Mouse (Mus musculus): ENCODE data around the gene Mns1.
"Not testable (repeated sequence)": the region's sequence is repeated elsewhere in the genome, so short reads cannot be mapped to it uniquely, and the experiment has no call there.

The Mns1 gene

DNA sequence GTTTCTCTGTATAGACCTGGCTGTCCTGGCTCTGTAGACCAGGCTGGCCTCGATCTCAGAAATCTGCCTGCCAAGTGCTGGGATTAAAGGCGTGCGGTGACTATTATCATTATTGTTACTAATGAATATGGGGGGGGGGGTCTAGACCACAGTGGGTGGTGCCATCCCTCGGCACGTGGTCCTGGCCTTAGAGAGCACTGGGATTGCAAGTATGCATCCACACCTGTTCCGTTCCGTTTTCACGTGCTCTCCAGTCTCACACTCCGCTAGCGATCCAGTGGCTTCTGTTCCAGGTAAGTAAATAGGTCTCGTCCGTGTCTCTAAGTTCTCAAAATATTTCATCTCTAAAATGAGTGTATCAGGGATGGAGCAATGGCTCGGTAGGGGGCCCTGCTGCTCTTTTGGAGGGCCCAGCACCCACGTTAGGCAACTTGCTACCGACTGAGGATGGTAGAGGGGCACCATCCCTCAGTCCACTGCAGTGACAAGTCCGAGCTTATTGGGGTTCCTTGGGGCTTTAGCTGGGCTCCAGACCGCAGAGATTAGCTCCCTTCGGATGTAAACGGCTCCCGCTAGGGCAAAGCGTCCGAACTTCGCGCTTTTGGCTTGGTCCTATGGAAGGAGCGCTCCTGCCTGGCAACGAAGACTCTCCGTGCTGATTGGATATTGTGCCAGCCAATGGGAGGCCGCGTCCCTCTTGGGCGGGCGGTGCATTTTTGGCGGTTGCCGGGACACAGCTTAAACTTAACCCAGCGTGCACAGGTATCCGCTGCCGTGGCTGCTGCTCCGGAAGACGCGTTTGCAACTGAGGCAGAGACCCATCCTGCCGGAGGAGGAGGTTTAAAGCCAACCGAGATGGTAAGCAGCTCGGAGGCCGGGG lies at the start of gene Mns1:
Gene Mns1 (plus strand): TSS at position 190 of the 880 bp plus-strand sequence.
- peak; percentile 99 for DNase-seq (ENCODE audit: low spot score)

DNA sequence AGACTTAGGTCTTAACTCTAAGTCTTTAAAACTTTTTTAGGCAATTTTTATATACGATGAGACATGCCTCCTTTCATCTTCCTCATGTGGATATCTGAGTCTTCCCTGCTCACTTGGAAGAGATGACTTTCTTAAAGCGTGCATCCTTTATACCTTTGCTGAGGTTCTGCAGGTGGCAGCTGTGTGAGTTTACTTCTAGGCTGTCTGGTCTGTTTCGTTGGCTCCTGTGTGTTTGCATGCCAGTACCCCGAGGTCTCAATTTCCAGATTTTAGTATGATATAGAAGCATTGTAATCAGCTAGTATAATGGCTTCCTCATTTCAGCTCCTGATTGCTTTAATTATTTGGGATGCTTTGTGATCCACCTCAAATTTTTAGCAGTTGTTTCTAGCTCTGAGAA lies 48.9 kb upstream of the Mns1 start:
- no peak for DNase-seq (ENCODE audit: low spot score)

DNA sequence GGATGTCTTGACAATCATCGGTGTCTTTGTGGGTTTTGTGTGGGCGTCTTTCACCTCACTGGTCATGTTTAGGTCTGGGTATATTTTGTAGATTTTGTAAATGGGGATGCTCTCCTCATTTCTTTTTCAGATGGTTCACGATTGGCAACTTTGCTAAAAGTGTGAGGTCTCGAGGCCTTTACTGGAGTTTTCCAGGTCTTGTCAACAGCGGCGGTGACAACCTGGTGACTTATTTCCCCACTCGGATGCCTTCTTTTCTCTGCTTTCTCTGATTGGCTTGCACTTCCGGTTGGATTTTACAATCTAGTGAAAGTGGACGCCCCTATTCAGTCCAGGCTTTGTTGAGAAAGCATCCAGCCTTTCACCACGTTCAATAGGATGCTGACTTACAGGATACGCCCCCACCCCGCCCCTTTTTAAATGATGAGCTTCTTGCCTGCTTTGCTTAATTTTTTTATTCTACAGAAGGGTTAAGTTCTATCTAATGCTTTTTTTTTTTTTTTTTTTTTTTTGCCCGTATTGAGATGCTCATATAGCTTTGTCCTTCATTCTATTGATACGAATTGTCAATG lies 48.3 kb upstream of the Mns1 start:
- no peak for DNase-seq (ENCODE audit: low spot score)

DNA sequence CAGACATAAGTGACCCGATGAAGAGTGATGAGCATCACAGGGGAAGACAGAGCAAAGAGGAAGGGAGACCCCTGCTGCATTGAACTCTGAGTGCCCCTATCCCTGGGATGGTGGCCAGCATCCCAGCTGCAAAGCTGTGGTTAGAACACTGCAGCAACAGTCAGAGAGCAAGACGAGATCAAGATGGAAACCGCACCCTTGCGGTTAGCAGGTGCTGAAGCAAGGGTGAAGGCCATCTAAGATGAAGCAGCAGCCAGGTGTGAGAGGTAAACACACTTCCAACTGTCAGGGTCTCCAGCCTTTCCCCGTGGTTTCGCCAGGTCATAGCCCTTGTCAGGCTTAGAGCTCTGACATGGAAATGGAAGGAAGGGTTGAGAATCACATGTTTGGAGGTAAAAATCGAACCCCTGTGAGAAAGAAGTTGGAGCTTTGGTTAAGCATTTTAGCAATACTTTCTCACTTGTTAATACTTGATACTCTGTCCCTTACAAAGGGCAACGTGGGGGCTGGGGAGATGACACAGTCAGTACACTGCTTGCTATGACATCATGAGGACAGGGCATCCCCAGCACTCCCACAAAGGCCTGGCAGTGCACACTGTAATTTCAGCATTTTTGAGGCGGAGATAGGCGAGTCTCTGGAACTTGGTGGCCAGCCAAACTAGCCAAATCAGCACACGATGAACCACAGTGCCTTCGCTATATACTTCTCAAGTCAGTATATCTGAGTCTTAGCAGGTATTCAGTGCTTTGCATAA lies 47.3 kb upstream of the Mns1 start:
- no peak for DNase-seq (ENCODE audit: low spot score)

DNA sequence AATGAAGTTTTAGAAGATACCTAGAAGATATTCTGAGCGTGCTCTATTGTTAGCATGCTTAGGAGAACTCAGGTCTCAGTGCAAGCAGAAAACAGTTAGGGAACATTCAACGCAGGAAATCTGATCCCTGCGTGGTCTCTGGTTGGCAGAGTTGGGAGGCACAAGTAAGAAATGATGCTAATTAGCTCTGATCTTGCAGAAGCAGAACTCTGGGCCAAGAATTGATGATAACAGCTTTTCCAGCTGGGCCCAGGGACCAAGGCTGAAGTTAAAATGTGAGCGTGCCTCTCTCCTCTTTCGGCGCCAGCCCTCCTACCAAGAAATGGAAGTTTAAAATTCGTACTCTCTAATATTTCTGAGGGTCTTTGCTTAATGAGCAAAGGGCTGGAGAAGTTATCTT lies 45.1 kb upstream of the Mns1 start:
- DNase-seq (ENCODE audit: low spot score) = no peak

DNA sequence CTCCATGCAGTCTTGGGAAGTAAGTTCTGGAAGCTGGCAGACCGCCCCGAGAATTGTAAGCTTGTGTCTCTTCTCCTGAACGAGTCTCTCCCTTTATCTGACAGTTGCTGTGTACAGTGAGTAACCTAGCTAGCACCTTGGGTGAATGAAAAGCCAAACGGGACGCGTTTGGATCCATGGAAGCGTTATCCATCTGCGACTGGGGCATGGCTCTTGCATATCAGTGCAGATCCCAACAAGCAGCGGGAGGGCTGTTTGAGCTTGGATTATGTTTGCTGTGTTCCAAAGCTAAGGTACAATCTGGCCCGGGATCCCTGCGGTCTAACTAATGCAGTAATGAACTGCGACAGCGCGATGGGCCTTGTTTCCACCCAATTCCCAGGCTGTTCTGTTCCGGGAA lies 44.6 kb upstream of the Mns1 start:
- no peak for DNase-seq (ENCODE audit: low spot score)

DNA sequence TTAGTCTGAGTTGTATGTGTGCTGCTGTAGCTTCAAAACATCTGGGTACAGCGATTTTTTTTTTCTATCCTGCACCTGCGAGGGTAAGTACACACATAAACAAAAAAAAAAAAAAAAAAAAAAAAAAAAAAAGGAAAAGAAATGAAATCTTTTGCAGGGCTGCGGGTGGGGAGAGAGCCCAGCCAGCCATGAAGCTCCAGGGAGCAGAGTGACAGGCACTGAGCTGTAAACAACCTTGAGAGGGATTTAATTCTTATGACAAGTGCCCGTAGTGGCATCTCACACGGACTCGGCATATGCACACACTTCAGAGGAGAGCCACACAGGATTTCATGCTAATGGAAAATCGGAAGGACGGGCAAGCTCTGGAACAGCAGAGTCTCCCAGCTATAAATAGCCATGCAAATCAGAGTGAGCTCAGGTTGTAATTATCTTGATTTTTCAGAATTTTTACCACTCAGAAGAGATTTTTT lies 43.9 kb upstream of the Mns1 start:
- no peak for DNase-seq (ENCODE audit: low spot score)

DNA sequence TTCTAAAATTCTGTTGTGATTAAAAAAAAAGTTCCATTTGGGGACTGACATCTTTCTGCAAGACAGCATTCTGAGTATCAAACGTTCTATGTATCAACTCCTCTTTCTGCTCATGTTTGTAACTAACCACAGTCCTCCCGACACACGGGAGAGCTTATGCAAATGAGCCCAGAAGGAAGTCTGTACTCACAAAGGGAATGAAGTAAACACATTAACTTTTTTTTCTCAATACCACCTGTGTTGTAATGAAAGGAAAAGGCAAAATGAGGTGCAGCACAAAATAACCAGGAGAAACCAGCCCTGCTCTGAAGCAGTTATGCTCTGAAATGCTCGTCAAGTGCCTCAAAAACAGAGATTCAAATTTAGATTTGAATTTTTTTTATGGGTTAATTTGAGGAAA lies 37.7 kb upstream of the Mns1 start:
- no peak for DNase-seq (ENCODE audit: low spot score)

DNA sequence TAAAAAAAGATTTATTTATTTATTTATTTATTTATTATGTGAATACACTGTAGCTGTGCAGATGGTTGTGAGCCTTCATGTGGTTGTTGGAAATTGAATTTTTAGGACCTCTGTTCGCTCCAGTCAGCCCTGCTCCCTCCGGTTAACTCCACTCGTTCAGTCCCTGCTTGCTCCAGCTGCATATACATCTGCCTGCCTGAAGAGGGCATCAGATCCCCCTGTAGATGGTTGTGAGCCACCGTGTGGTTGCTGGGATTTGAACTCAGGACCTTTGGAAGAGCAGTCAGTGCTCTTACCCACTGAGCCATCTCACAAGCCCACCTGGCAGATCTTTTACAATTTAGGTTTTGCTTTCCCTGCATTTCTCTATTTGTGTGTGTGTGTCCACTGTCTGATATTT lies 36.0 kb upstream of the Mns1 start:
- not testable (repeated sequence) for DNase-seq (ENCODE audit: low spot score)

DNA sequence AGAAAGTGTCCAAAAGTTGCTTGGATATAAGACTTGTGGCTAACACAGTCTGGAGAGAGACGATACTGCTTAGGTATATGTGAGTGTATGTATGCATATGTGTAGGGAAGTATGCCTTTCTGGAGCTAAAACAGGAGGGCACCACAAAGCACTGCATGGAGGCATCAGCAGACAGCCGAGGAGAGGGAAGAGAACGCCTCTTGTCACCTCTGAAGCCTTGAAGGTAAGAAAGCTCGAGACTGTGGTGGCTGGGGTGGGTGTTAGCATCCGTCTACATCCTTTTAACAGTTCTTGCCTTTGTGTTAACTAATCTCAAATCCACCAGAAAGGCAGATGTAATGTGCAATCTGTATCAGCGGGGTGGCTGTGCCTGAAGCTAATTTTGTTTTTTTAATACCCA lies 34.4 kb upstream of the Mns1 start:
- DNase-seq (ENCODE audit: low spot score) = no peak

DNA sequence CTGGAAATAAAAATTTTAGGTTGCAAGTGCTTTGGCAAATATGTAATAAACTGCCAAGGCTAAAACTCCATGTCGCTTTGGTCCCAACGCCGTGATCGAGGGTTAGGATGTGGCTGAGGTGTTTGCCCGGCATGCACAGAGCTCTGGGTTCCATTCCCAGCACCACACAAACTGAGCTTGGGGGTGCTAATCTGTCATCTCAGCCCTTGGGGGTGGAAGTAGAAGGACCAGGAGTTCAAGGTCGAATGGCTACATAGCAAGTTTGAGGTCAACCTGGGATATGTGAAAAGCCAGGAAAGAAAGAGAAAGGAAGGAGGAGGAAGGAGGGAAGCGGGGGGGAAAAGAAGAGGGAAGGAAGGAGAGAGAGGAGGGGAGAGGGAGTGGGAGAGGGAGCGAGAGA lies 33.4 kb upstream of the Mns1 start:
- DNase-seq (ENCODE audit: low spot score) = no peak

DNA sequence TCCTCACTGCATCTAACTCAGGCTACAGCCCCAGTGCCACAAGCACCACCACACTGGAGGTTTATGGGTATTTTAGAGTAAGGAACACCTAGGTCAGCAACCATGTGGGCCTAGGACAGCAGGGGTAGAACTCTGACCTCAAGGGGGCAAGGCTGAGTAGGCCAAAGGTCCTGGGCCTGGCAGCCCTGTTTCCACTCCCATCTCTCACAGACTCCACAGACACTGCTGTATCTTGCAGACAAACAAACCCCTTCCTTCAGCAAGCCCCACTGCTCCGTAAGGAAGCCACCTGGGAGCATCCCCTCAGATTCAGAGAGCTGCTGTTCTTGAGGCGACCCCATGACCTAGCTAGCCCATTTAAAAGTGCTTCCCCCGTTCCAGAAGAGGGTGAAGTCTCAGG lies 32.9 kb upstream of the Mns1 start:
- no peak for DNase-seq (ENCODE audit: low spot score)

DNA sequence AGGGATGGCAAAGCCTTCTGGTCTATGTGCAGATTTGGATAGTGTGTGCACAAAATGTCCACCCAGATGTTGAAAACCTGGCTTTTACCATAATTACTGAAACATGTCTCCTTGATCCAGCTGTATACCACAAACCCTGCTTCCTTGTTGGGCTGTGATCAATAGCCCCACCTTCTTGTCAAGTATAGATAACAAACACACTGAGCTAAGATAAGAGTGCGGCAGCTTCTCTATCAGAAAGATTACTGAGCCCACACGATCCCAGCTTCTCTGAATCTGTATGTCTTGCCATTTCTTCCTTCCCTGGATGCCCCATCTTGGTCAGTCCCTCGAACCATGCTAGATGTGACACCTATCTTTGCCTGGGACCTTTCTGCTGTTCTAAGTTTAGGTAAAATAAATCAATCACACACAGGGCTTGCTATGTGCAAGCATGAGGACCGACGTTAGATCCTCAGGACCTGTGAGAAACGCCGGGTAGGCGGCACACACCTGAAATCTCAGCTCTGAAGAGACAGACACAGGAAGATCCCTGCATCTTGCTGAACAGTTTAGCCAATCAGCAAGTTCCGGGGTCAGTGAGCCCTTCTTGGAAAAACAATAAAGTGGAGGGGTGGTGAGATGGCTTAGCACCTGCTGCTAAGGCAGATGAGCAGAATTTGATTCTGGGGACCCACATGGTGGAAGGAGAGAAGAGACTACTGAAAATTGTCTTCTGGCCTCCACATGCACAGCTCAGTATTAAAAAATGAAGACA lies 31.8 kb upstream of the Mns1 start:
- DNase-seq (ENCODE audit: low spot score) = no peak

DNA sequence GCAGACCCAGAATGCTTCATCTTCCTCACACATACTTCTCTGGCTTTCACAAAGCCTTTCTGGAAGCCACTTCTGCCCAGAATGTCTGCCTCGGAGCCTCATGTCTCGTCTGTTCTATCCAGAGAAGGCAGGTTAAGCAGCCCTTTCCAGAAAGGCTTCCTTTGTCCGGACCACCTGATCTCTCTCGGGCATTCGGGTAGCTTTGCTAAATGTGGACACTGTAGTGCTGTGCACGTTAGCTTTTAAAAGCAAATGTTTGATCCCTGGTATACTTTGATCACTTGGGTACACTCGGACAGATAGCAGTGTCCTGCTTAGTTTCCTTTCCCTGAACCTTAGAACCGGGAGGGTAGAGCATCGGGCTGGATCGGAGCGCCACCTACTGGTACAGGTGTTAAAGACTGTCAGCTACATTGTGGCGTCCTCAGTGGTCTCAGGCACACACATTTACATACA lies 29.7 kb upstream of the Mns1 start:
- DNase-seq (ENCODE audit: low spot score) = peak; percentile 95

DNA sequence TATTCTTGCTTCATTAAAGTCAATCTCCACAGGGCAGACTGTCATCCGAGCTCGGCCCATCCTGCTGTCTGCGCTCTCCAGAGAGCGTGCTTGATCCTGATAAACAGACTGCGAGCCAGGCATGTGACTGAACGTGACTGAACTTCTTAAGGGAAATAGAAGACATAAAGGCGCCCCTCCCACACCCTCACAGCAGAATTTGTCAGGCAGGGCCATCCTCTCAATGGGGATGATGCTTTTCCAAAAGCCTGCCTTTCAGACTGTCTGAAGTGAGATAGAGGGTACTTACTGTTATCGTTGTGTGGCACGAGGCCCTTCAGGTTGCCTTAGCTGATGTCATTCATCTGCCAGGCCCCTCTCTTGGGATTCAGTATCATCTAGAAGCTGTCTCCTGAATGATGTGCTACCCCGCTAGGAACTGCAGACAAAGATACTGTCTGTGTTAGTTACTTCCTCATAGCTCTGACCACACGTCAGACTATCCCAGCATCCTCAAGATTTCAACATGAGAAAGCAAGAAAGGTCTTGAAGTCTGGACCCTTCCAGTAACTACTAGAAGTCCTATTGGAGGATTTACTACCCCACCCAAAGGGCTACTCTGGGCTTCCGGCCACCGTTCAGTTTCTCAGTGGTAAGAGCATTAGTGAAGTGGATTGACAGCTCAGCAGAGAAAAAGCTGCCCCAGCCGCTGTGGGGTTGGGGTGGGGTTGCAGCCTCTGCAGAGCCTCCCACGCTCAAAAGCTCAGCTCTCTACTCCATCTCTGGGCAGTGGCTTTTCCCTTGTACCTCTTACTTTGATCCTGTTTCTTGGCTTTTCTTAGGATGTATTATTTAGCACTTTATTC lies 28.2 kb upstream of the Mns1 start:
- DNase-seq (ENCODE audit: low spot score) = no peak

DNA sequence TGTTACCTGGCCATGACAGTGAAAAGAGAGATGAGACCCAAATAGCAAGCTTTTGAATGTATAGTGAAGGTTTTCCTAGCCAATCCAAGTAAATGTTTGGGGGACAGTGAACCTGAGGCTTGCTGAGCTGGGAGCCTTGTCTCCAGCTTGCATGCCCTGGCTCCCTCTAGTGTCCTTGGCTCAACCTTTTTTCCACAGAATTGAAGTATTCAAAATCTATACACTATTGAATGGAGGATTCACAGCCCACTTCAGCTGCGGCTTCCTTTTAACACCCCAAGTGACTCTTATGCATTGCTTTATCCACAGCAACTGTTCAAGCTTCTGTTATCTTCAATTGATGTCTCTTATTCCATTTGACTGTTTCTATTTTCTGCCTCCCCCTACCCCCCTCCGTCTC lies 26.1 kb upstream of the Mns1 start:
- peak; percentile 21 for DNase-seq (ENCODE audit: low spot score)

DNA sequence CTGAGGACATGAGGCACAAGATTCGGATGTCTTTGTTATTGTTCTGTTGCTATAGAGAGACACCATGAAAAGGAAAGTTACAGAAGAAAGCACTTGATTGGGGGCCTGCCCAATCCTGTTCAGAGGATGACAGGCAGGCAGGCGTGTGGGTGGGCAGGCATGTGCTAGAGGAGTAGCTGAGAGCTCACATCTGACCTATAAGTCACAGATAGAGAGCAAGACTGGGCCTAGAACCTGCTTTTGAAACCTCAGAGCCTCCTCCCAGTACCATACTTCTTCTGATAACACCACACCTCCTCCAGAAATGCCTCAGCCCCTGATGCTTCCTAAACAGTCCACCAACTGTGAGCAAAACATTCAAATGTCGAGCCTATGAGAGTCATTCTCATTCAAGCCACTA lies 19.4 kb upstream of the Mns1 start:
- no peak for DNase-seq (ENCODE audit: low spot score)

DNA sequence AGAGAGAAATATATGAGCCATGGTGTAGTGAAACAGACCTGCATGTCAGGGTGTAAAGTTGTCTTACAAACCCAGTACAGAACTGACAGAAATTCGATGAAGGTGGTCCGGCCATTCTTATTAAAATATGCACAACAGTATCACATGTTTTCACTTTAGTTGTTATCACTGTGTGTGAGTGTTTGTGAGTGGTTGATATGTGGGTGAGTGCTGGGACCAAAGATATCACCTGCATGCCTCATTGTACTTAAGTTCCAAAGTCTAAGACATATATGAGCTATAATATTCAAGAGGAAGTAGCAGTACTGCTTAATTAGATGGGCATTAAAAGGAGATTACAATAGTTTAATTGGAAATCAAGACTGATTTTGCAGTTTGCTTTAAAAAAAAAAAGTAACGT lies 17.3 kb upstream of the Mns1 start:
- no peak for DNase-seq (ENCODE audit: low spot score)

DNA sequence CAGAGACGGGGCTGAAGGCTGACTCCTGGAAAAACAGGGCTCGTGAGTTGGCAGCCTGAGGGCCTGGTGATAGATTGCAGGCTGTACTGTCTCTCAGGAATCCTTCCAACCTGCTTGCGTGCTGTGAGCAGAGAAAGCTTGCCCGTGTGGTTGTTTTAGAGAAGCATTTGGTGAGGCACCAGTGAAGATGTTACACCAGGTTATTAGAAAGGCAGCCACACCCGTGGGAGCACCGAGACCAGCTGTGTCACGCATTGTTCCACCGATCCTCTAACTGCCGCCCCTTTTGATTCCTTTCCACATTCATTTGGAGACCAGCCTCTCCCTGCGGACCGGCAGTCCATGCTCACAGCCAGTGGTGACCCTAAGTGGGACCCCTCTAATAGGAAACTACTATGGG lies 15.5 kb upstream of the Mns1 start:
- DNase-seq (ENCODE audit: low spot score) = no peak

DNA sequence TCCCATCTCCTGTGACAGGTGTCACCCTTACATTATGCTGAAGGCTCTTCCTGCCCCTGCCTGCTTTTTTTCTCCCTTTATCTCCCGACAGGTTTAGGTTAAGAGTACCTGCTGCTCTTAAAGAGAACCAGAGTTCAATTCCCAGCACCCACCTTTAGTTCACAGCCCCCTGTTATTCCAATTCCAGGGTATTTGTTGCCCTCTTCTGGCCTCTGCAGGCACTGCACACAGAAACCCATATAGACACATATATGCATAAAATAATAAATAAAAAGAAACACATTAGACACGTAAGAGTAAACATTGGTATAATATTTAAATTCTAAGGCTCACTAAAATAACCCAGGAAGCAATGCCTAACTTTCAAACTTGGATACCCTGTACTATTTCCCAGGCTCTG lies 15.1 kb upstream of the Mns1 start:
- no peak for DNase-seq (ENCODE audit: low spot score)

DNA sequence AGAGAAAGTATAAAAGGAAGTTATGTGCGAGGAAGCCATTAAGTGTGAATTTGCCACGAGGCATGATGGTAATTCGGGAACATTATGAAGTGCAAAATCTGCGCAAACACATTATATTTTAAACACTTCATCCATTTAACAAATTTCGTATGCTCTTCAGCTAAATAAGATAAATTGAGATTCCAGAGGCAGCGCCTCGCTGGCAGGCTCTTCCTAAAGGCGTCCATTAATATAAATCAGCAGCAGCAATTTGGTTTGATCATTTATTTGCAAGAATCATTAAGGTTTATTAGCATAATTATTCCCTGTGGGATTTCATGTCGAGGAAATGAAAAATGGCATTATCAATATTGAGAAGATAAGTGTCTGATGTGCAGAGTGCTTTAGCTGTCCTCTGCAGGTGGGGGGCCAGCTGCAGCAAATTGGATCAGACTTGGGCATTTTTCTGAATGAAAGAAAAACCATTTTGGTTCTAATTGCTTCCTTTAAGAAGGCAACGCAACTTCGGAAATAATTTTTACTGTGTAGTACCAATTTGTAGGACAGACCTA lies 12.4 kb upstream of the Mns1 start:
- no peak for DNase-seq (ENCODE audit: low spot score)

Measured in embryo, embryonic 10 days (tissue).